Mouse (Mus musculus) heart, embryonic 12.5 days (tissue): ENCODE measurements at regions not wholly inside any gene's neighbourhood (a gene's known extent, or its start where the extent isn't known, plus 50 kb on each side); places are given as distances from the start of the nearest gene placed in this dataset.
A peak's percentile ranks its signal among the peaks of the same experiment; 100 is the strongest.

Source experiments
- ATAC-seq: fragments of 200-750 bp; cut with Nextera tagmentation; 2 replicates; pipeline ENCODE4 v1.8.0; 2017; ENCODE audit warnings: moderate TSS enrichment, moderate library complexity; ENCODE audit not compliant: insufficient number of reproducible peaks, low FRiP score
- H3K27ac ChIP-seq: fragments of 300-500 bp; sonication (generic); 2 replicates; pipeline ENCODE4 v1.5.1; 2016; ENCODE audit warnings: mild to moderate bottlenecking, moderate library complexity; ENCODE audit not compliant: poor library complexity, severe bottlenecking
- H3K27me3 ChIP-seq: fragments of 300-500 bp; sonication (generic); replicated peaks from 2 replicates; pipeline ENCODE4 v1.6.1; 2016; ENCODE audit warnings: mild to moderate bottlenecking, moderate library complexity
- H3K36me3 ChIP-seq: fragments of 300-500 bp; sonication (generic); 2 replicates; pipeline ENCODE4 v1.6.1; 2016; ENCODE audit warnings: mild to moderate bottlenecking, moderate library complexity
- H3K4me1 ChIP-seq: fragments of 300-500 bp; sonication (generic); replicated peaks from 2 replicates; pipeline ENCODE4 v1.6.1; 2016; ENCODE audit warnings: mild to moderate bottlenecking
- H3K4me2 ChIP-seq: fragments of 300-500 bp; sonication (generic); 2 replicates; pipeline ENCODE4 v1.6.1; 2016; ENCODE audit warnings: mild to moderate bottlenecking, moderate library complexity
- H3K4me3 ChIP-seq: fragments of 300-500 bp; sonication (generic); 2 replicates; pipeline ENCODE4 v1.5.1; 2016; ENCODE audit warnings: mild to moderate bottlenecking
- H3K9ac ChIP-seq: fragments of 300-500 bp; sonication (generic); 2 replicates; pipeline ENCODE4 v1.6.1; 2016; ENCODE audit warnings: mild to moderate bottlenecking, moderate library complexity
- H3K9me3 ChIP-seq: fragments of 300-500 bp; sonication (generic); replicated peaks from 2 replicates; pipeline ENCODE4 v1.6.1; 2016; ENCODE audit warnings: mild to moderate bottlenecking, moderate library complexity
- WGBS: fragments of 180-500 bp; shearing (Covaris S2); methylation state at CpG from one replicate; pipeline ENCODE4 v1.1.7; 2016; 5-methylcytosine and 5-hydroxymethylcytosine counted together

- Histone ChIP-seq H3K4me1 (peaks cover 17% of the 10 kb centered on the region), H3K9me3 (no peaks in the 10 kb centered on the region), H3K9ac (no peak overlapping the region), H3K27ac (no peak overlapping the region), H3K36me3 (no peaks in the 10 kb centered on the region), H3K27me3 (no peaks in the 10 kb centered on the region), H3K4me3 (no peak overlapping the region), H3K4me2 (no peak overlapping the region)
- WGBS = 75% methylated on average over 8 of the region's 8 CpGs
- no peak for ATAC-seq
Measured at GRCm38 (mm10) chr8:77774551-77775335, 50.5 kb upstream of the Ednra start.

- Histone ChIP-seq H3K9me3 (no peaks in the 10 kb centered on the region), H3K9ac (no peak overlapping the region), H3K4me2 (no peak overlapping the region), H3K27ac (no peak overlapping the region), H3K4me1 (peaks cover 17% of the 10 kb centered on the region), H3K4me3 (no peak overlapping the region), H3K36me3 (no peaks in the 10 kb centered on the region), H3K27me3 (no peaks in the 10 kb centered on the region)
- WGBS = 83% methylated on average over 3 of the region's 3 CpGs
- ATAC-seq = no peak
Measured at GRCm38 (mm10) chr8:77775526-77775925, 51.3 kb upstream of the Ednra start.

GRCm38 (mm10) chr8:77777597-77777996 is 53.3 kb upstream of the Ednra start:
- H3K9me3 ChIP-seq = no peaks in the 10 kb centered on the region

GRCm38 (mm10) chr8:77785676-77786255 is 61.5 kb upstream of the Ednra start:
- Histone ChIP-seq H3K4me3 (no peak overlapping the region), H3K27ac (no peak overlapping the region), H3K9ac (no peak overlapping the region), H3K4me1 (peaks cover 5% of the 10 kb centered on the region; the same call in 1 of the 2 replicates), H3K4me2 (no peak overlapping the region), H3K36me3 (no peaks in the 10 kb centered on the region), H3K27me3 (no peaks in the 10 kb centered on the region), H3K9me3 (no peaks in the 10 kb centered on the region)
- WGBS = 75% methylated on average over 4 of the region's 4 CpGs
- no peak for ATAC-seq

More at GRCm38 (mm10) chr8:77777597-77777996, 53.3 kb upstream of the Ednra start:
- Histone ChIP-seq H3K4me1 (peaks cover 7% of the 10 kb centered on the region), H3K27ac (no peak overlapping the region), H3K4me3 (no peak overlapping the region), H3K4me2 (no peak overlapping the region), H3K9ac (no peak overlapping the region), H3K27me3 (no peaks in the 10 kb centered on the region), H3K36me3 (no peaks in the 10 kb centered on the region)
- 59% methylated on average over 5 of the region's 5 CpGs for WGBS
- ATAC-seq = no peak

- no peaks in the 10 kb centered on the region for H3K4me1 ChIP-seq
- H3K9me3 ChIP-seq = no peaks in the 10 kb centered on the region
- no peak overlapping the region for H3K27ac ChIP-seq
- H3K27me3 ChIP-seq = no peaks in the 10 kb centered on the region
- H3K4me2 ChIP-seq = no peak overlapping the region
- ATAC-seq = no peak
- H3K36me3 ChIP-seq = no peaks in the 10 kb centered on the region
- 68% methylated on average over 1 of the region's 1 CpGs for WGBS
- H3K4me3 ChIP-seq = no peak overlapping the region
- H3K9ac ChIP-seq = no peak overlapping the region
Measured at GRCm38 (mm10) chr8:77794911-77795310, 70.6 kb upstream of the Ednra start.

- H3K4me1 ChIP-seq = peaks cover 9% of the 10 kb centered on the region
- H3K4me2 ChIP-seq = no peak overlapping the region
- 74% methylated on average over 9 of the region's 9 CpGs for WGBS
- ATAC-seq = no peak
- H3K9ac ChIP-seq = no peak overlapping the region
- no peak overlapping the region for H3K27ac ChIP-seq
- no peaks in the 10 kb centered on the region for H3K36me3 ChIP-seq
- H3K4me3 ChIP-seq = no peak overlapping the region
- H3K27me3 ChIP-seq = no peaks in the 10 kb centered on the region
- 0 out of 2 replicates have a peak, but pooled peaks cover 3% of the 10 kb centered on the region for H3K9me3 ChIP-seq
Measured at GRCm38 (mm10) chr8:77803147-77803903, 79.1 kb upstream of the Ednra start.

GRCm38 (mm10) chr8:77804536-77804935 is 80.3 kb upstream of the Ednra start:
- Histone ChIP-seq H3K27ac (0 out of 2 replicates have a peak overlapping the region, but pooled peaks have one; percentile 26), H3K4me2 (no peak overlapping the region), H3K4me3 (no peak overlapping the region), H3K9me3 (0 out of 2 replicates have a peak, but pooled peaks cover 3% of the 10 kb centered on the region), H3K36me3 (no peaks in the 10 kb centered on the region), H3K27me3 (no peaks in the 10 kb centered on the region), H3K9ac (no peak overlapping the region), H3K4me1 (peaks cover 9% of the 10 kb centered on the region)
- ATAC-seq = no peak
- 47% methylated on average over 6 of the region's 6 CpGs for WGBS

GRCm38 (mm10) chr8:77804956-77805355 is 80.7 kb upstream of the Ednra start:
- Histone ChIP-seq H3K36me3 (no peaks in the 10 kb centered on the region), H3K9me3 (0 out of 2 replicates have a peak, but pooled peaks cover 3% of the 10 kb centered on the region), H3K4me3 (no peak overlapping the region), H3K27me3 (no peaks in the 10 kb centered on the region), H3K27ac (no peak overlapping the region), H3K4me1 (peaks cover 9% of the 10 kb centered on the region), H3K9ac (no peak overlapping the region), H3K4me2 (no peak overlapping the region)
- WGBS = 25% methylated on average over 4 of the region's 4 CpGs
- ATAC-seq = no peak

- no peak overlapping the region for H3K4me3 ChIP-seq
- H3K36me3 ChIP-seq = no peaks in the 10 kb centered on the region
- H3K9ac ChIP-seq = no peak overlapping the region
- no peak overlapping the region for H3K27ac ChIP-seq
- no peaks in the 10 kb centered on the region for H3K27me3 ChIP-seq
- no peak for ATAC-seq
- H3K9me3 ChIP-seq = 0 out of 2 replicates have a peak, but pooled peaks cover 3% of the 10 kb centered on the region
- H3K4me1 ChIP-seq = peaks cover 9% of the 10 kb centered on the region
- WGBS = 46% methylated on average over 6 of the region's 6 CpGs
- H3K4me2 ChIP-seq = no peak overlapping the region
Measured at GRCm38 (mm10) chr8:77805657-77806056, 81.4 kb upstream of the Ednra start.

- H3K27ac ChIP-seq = no peak overlapping the region
- H3K4me1 ChIP-seq = no peaks in the 10 kb centered on the region
- no peak overlapping the region for H3K4me3 ChIP-seq
- H3K27me3 ChIP-seq = no peaks in the 10 kb centered on the region
- no peak overlapping the region for H3K4me2 ChIP-seq
- no peaks in the 10 kb centered on the region for H3K9me3 ChIP-seq
- no peak for ATAC-seq
- H3K9ac ChIP-seq = no peak overlapping the region
- WGBS = 71% methylated on average over 12 of the region's 12 CpGs
- H3K36me3 ChIP-seq = no peaks in the 10 kb centered on the region
Measured at GRCm38 (mm10) chr8:77814796-77815647, 90.8 kb upstream of the Ednra start.
